Mouse (Mus musculus) yolk sac, embryonic 10.5 days (tissue): ENCODE measurements around the gene 6030408B16Rik.
A peak's percentile ranks its signal among the peaks of the same experiment; 100 is the strongest.

ENCODE experiments used
- DNase-seq: peaks from one replicate; pipeline ENCODE4 v3.0.0-alpha.2; 2017; ENCODE audit warnings: low spot score

Gene 6030408B16Rik

GRCm38 (mm10) chr15:101293025-101293621 is at the start of gene 6030408B16Rik:
Gene 6030408B16Rik (plus strand): TSS chr15:101293212.
- DNase-seq = no peak

- DNase-seq = no peak
Measured at GRCm38 (mm10) chr15:101244012-101244411, 49.0 kb upstream of the 6030408B16Rik start.

GRCm38 (mm10) chr15:101246231-101247154 is 46.5 kb upstream of the 6030408B16Rik start:
- peak; percentile 97 for DNase-seq

- DNase-seq = no peak
Measured at GRCm38 (mm10) chr15:101247155-101247498, 45.9 kb upstream of the 6030408B16Rik start.

GRCm38 (mm10) chr15:101248029-101248710 is 44.8 kb upstream of the 6030408B16Rik start:
- no peak for DNase-seq

GRCm38 (mm10) chr15:101250220-101250800 is 42.7 kb upstream of the 6030408B16Rik start:
- DNase-seq = no peak

- DNase-seq = no peak
Measured at GRCm38 (mm10) chr15:101251930-101252329, 41.1 kb upstream of the 6030408B16Rik start.

- DNase-seq = no peak
Measured at GRCm38 (mm10) chr15:101252614-101253013, 40.4 kb upstream of the 6030408B16Rik start.

- DNase-seq = no peak
Measured at GRCm38 (mm10) chr15:101253563-101253885, 39.5 kb upstream of the 6030408B16Rik start.

- DNase-seq = peak; percentile 62
Measured at GRCm38 (mm10) chr15:101253886-101254795, 38.9 kb upstream of the 6030408B16Rik start, which contains the start of gene Nr4a1. Gene Nr4a1 (plus strand): TSS chr15:101254269.

- DNase-seq = no peak
Measured at GRCm38 (mm10) chr15:101255842-101256462, 37.1 kb upstream of the 6030408B16Rik start.

GRCm38 (mm10) chr15:101256463-101257206 is 36.4 kb upstream of the 6030408B16Rik start:
- DNase-seq = no peak

- DNase-seq = no peak
Measured at GRCm38 (mm10) chr15:101258420-101258819, 34.6 kb upstream of the 6030408B16Rik start.

- DNase-seq = no peak
Measured at GRCm38 (mm10) chr15:101259922-101260321, 33.1 kb upstream of the 6030408B16Rik start.

GRCm38 (mm10) chr15:101260387-101260786 is 32.6 kb upstream of the 6030408B16Rik start:
- no peak for DNase-seq

GRCm38 (mm10) chr15:101260874-101261622 is 32.0 kb upstream of the 6030408B16Rik start:
- DNase-seq = no peak

- no peak for DNase-seq
Measured at GRCm38 (mm10) chr15:101262502-101262901, 30.5 kb upstream of the 6030408B16Rik start.

- peak; percentile 82 for DNase-seq
Measured at GRCm38 (mm10) chr15:101266132-101266963, 26.7 kb upstream of the 6030408B16Rik start.
